Mouse (Mus musculus) small intestine, adult 2 months (tissue): ENCODE data around the gene Selenos.

Experiments
- CTCF ChIP-seq: fragments of 200-500 bp; IDR thresholded peaks from 2 replicates; pipeline ENCODE4 v1.5.1; 2012; ENCODE audit warnings: low read depth, mild to moderate bottlenecking, control low read depth, inconsistent platforms, low read length, moderate library complexity, mixed read lengths; ENCODE audit not compliant: insufficient replicate concordance, insufficient read length; ENCODE audit errors: extremely low read depth
- POLR2A ChIP-seq: fragments of 200-500 bp; IDR thresholded peaks from 2 replicates; pipeline ENCODE4 v1.6.1; 2012; ENCODE audit warnings: low read depth, mild to moderate bottlenecking, control low read depth, inconsistent platforms, low read length, moderate library complexity

GRCm38 (mm10) chr7:66131776-66132421 is 52.5 kb downstream of the Selenos start:
- no peak for TF ChIP-seq CTCF
- no peak for TF ChIP-seq POLR2A
